12 mouse cellular contexts compared by ENCODE assay signal in the genomic region with DNA sequence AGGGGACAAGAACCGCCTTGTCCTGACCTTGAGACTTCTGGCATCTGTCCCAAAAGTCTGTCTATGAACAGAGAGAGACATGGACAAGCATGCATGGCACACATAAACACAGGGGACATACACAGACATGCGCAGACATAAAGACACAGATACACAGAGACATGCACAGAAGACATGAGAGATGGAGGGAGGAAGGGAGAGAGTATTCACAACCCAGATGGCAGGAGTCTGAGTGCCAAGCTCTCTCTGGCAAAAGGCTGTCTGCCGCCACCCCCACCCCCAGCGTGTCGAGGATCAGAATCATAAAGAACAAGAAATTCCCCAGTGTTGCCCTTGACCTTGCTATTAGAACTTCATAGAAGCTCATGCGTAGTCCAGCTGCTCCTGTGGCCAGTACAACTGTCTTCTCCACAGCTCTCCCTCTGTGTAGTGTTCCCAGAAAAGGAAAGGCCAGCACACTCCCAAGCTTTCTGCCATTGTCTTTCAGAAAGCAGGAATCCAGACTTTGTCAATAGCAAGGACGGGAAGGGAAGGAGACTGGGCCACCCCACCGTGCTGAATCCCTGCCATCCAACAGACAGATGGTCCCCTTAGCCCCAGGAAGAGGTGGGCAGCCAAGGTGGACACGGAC.
DNase-seq lines count a peak whose midpoint lies in the region; ATAC-seq lines count a peak whose summit lies in the region.
"Had no signal": no experiment of that assay in that cellular context is flagged by ENCODE, and none has a peak within 500 bp of the region (broad histone marks: within the 10 kb centered on the region; RNA-seq: fewer than 3 reads in every experiment).

No protein-coding gene starts in this region.

- no peaks in the 10 kb centered on the region for H3K27me3 ChIP-seq in forebrain, embryonic 15.5 days
- H3K27me3 ChIP-seq in forebrain, embryonic 10.5 days (ENCODE audit: poor library complexity, severe bottlenecking) = no peaks in the 10 kb centered on the region
- H3K27me3 ChIP-seq in forebrain, embryonic 16.5 days (replicated peaks; ENCODE audit: control insufficient read depth, insufficient read depth, low read length) = no peaks in the 10 kb centered on the region
- H3K27me3 ChIP-seq in midbrain, embryonic 13.5 days = no peaks in the 10 kb centered on the region
- H3K27me3 ChIP-seq: liver, embryonic 15.5 days had no signal

- DNase-seq in forebrain, embryonic 10.5 days (ENCODE audit: extremely low spot score, low spot score) = no peak
- peak; percentile 46 to 60 for DNase-seq in right cerebral cortex, postnatal 10 days (ENCODE audit: low spot score in 2 of 2)
- DNase-seq in right cerebral cortex, postnatal 14 days = no peak
- DNase-seq in kidney, adult 11 months = no peak
- DNase-seq: gastrocnemius, postnatal 14 days; kidney, adult 9 months had no signal

- no peaks in the 10 kb centered on the region for H3K36me3 ChIP-seq in forebrain, embryonic 15.5 days
- H3K36me3 ChIP-seq in forebrain, embryonic 10.5 days (replicated peaks) = no peaks in the 10 kb centered on the region
- no peaks in the 10 kb centered on the region for H3K36me3 ChIP-seq in forebrain, embryonic 16.5 days (ENCODE audit: control insufficient read depth, insufficient read depth)
- no peaks in the 10 kb centered on the region for H3K36me3 ChIP-seq in midbrain, embryonic 13.5 days
- H3K36me3 ChIP-seq: liver, embryonic 15.5 days had no signal

- no peak overlapping the region for H3K9ac ChIP-seq in forebrain, embryonic 15.5 days (replicated peaks)
- H3K9ac ChIP-seq in forebrain, embryonic 16.5 days (replicated peaks; ENCODE audit: low read depth, low read length) = no peak overlapping the region
- no peak overlapping the region for H3K9ac ChIP-seq in midbrain, embryonic 13.5 days (replicated peaks)
- H3K9ac ChIP-seq: liver, embryonic 15.5 days had no signal

- H3K4me1 ChIP-seq in forebrain, embryonic 15.5 days = peaks cover 22% of the 10 kb centered on the region
- H3K4me1 ChIP-seq in forebrain, embryonic 10.5 days = peaks cover 15% of the 10 kb centered on the region
- peaks cover 19% of the 10 kb centered on the region for H3K4me1 ChIP-seq in forebrain, embryonic 16.5 days (replicated peaks; ENCODE audit: control insufficient read depth, insufficient read depth, low read length)
- peaks cover 15% of the 10 kb centered on the region for H3K4me1 ChIP-seq in midbrain, embryonic 13.5 days (replicated peaks)
- H3K4me1 ChIP-seq: liver, embryonic 15.5 days had no signal

- peak overlapping the region; percentile 89 for H3K27ac ChIP-seq in forebrain, embryonic 15.5 days (replicated peaks)
- H3K27ac ChIP-seq in forebrain, embryonic 10.5 days = no peak overlapping the region
- H3K27ac ChIP-seq in forebrain, embryonic 16.5 days (ENCODE audit: low read length) = peak overlapping the region; percentile 83
- no peak overlapping the region for H3K27ac ChIP-seq in midbrain, embryonic 13.5 days
- H3K27ac ChIP-seq: liver, embryonic 15.5 days had no signal

- ATAC-seq in forebrain, embryonic 15.5 days (replicated peaks) = peak; percentile 74; the same call in 1 of the 2 replicates
- peak; percentile 85 for ATAC-seq in forebrain, embryonic 16.5 days
- ATAC-seq in CD4-positive, CD25-positive, alpha-beta regulatory T cell, adult 4 months = no peak
- no peak for ATAC-seq in midbrain, embryonic 13.5 days
- ATAC-seq: Patski had no signal

- H3K4me2 ChIP-seq in forebrain, embryonic 15.5 days (replicated peaks) = no peak overlapping the region
- no peak overlapping the region for H3K4me2 ChIP-seq in forebrain, embryonic 16.5 days (ENCODE audit: low read length)
- H3K4me2 ChIP-seq in midbrain, embryonic 13.5 days (replicated peaks) = no peak overlapping the region
- H3K4me2 ChIP-seq: liver, embryonic 15.5 days had no signal

- 60% methylated on average over 9 of the region's 9 CpGs for WGBS in forebrain, embryonic 15.5 days
- 84% methylated on average over 9 of the region's 9 CpGs for WGBS in forebrain, embryonic 10.5 days
- 53% methylated on average over 9 of the region's 9 CpGs for WGBS in forebrain, embryonic 16.5 days
- WGBS in midbrain, embryonic 13.5 days = 74% methylated on average over 9 of the region's 9 CpGs

- H3K9me3 ChIP-seq in forebrain, embryonic 15.5 days = no peaks in the 10 kb centered on the region
- H3K9me3 ChIP-seq in forebrain, embryonic 10.5 days = no peaks in the 10 kb centered on the region
- no peaks in the 10 kb centered on the region for H3K9me3 ChIP-seq in forebrain, embryonic 16.5 days (ENCODE audit: control insufficient read depth, low read length)
- no peaks in the 10 kb centered on the region for H3K9me3 ChIP-seq in midbrain, embryonic 13.5 days
- H3K9me3 ChIP-seq: liver, embryonic 15.5 days had no signal

- H3K4me3 ChIP-seq in forebrain, embryonic 15.5 days = no peak overlapping the region
- H3K4me3 ChIP-seq in forebrain, embryonic 10.5 days = no peak overlapping the region
- H3K4me3 ChIP-seq in forebrain, embryonic 16.5 days (replicated peaks; ENCODE audit: low read length) = no peak overlapping the region
- H3K4me3 ChIP-seq in midbrain, embryonic 13.5 days (replicated peaks) = no peak overlapping the region
- H3K4me3 ChIP-seq: liver, embryonic 15.5 days had no signal

Comparison
In these comparisons a context has a peak if more than half of its experiments do, and no peak if none do; other contexts are left out.
1. H3K27ac ChIP-seq: peak in forebrain, embryonic 15.5 days (single experiment) and forebrain, embryonic 16.5 days (single experiment); none in forebrain, embryonic 10.5 days (single experiment) and midbrain, embryonic 13.5 days (single experiment).
2. DNase-seq: peak in right cerebral cortex, postnatal 10 days (2 of 2); none in forebrain, embryonic 10.5 days (single experiment), right cerebral cortex, postnatal 14 days (single experiment) and kidney, adult 11 months (single experiment).
3. ATAC-seq: peak in forebrain, embryonic 15.5 days (single experiment) and forebrain, embryonic 16.5 days (single experiment); none in CD4-positive, CD25-positive, alpha-beta regulatory T cell, adult 4 months (single experiment) and midbrain, embryonic 13.5 days (single experiment).